Mouse (Mus musculus) liver, postnatal 0 days (tissue): Measurements from ENCODE around the gene Rec114.

Experiments
- CTCF ChIP-seq: sonication (generic); IDR thresholded peaks from 2 replicates; pipeline ENCODE4 v1.5.1; 2016; ENCODE audit warnings: antibody characterized with exemption, low read depth
- EP300 ChIP-seq: IDR thresholded peaks from 2 replicates; pipeline ENCODE4 v1.6.1; 2016; ENCODE audit warnings: antibody characterized with exemption, low read depth, mild to moderate bottlenecking

- TF ChIP-seq CTCF (no peak), EP300 (peak; percentile 62)
Observed at GRCm38 (mm10) chr9:58718964-58719363, 24.8 kb downstream of the Rec114 start.
